Mouse (Mus musculus): ENCODE results near the gene Mamdc2.

DNA sequence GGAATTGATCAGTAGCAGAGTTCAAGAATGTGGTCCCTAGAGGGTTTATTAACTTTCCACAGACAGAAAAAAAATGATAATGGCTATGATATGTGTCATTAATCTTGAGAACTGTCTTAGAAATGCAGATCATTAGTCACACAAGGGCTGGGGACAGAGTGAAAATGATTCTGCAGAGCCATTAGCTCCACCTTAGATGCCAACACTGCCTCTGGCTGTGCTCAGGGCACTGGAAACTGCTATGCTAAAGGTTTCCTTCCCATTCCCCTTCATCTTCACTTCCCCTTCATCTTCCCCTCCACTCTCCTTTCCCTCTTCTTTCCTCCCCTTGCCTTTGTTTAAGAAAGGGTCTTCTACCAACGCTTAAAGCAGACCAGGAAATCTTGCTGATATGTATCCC lies 53.6 kb downstream of the Mamdc2 start:
- TF ChIP-seq CTCF (IDR thresholded peaks at IDR 0.05; ENCODE audit: low read depth, low read length) (no peak), GATA1 (IDR thresholded peaks at IDR 0.05; ENCODE audit: borderline replicate concordance, low read length) (no peak), TAL1 (conservative IDR thresholded peaks at IDR 0.05; ENCODE audit: low read depth, low read length) (no peak), GATA2 (IDR thresholded peaks at IDR 0.05; ENCODE audit: borderline replicate concordance, low read depth, low read length) (no peak)
